Comparison of ENCODE assay signal across 8 mouse cellular contexts in the genomic region with DNA sequence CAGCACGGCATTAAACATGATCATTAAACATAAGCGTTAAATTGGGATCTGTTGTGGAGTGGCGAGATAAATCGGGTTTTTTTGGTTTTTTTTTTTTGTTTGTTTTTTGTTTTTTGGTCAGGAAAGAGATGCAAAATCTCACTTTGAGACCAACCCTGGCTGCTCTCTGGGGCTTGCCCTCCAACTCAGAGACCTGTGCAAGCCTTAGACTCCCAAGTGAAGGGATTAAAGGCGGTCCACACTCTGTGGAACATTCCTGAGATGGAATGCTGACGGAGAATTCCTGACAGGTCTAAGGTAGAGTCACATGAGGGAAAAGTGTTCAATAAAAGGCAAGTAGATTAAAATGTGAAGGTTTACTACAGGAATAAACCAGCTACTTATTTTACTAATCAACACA. TPM values are rescaled to one million over a fixed set of nuclear protein-coding genes. Genes with fewer than 3 reads are reported as not detected.
DNase-seq lines count a peak whose midpoint lies in the region; ATAC-seq and TF ChIP-seq lines count a peak whose summit lies in the region.

No protein-coding gene starts in this region.

- H3K4me1 ChIP-seq in liver, adult 2 months (ENCODE audit: control insufficient read depth, insufficient read depth, low read length): no peaks in the 10 kb centered on the region
- peaks cover 16% of the 10 kb centered on the region for H3K4me1 ChIP-seq in embryonic facial prominence, embryonic 15.5 days
- H3K4me1 ChIP-seq in kidney, embryonic 16.5 days (ENCODE audit: insufficient read depth, low read length): peaks cover 15% of the 10 kb centered on the region
- peaks cover 9% of the 10 kb centered on the region; the same call in 1 of the 2 replicates for H3K4me1 ChIP-seq in midbrain, postnatal 0 days (ENCODE audit: insufficient read depth, low read length)

- no peaks in the 10 kb centered on the region; the same call in 1 of the 2 replicates for H3K79me2 ChIP-seq in liver, adult 2 months (ENCODE audit: control insufficient read depth, insufficient read depth, low read length)

- intact Hi-C loops in left cerebral cortex, postnatal 14 days (cut with DNase I): loop anchor here (5.0 kb wide), 1 partner anchor 51 kb away; no protein-coding TSS in a partner anchor

- no peaks in the 10 kb centered on the region for H3K36me3 ChIP-seq in liver, adult 2 months (ENCODE audit: control insufficient read depth, insufficient read depth, low read length)
- no peaks in the 10 kb centered on the region for H3K36me3 ChIP-seq in embryonic facial prominence, embryonic 15.5 days
- 0 out of 2 replicates have a peak, but pooled peaks cover 6% of the 10 kb centered on the region for H3K36me3 ChIP-seq in kidney, embryonic 16.5 days (ENCODE audit: insufficient read depth, low read length)
- no peaks in the 10 kb centered on the region for H3K36me3 ChIP-seq in midbrain, postnatal 0 days (ENCODE audit: insufficient read depth, low read length)

- 18% methylated on average over 6 of the region's 6 CpGs for WGBS in liver, adult 2 months
- WGBS in embryonic facial prominence, embryonic 15.5 days: 4% methylated on average over 6 of the region's 6 CpGs
- 5% methylated on average over 6 of the region's 6 CpGs for WGBS in kidney, embryonic 16.5 days
- WGBS in midbrain, postnatal 0 days: 3% methylated on average over 6 of the region's 6 CpGs

- H3K27me3 ChIP-seq in liver, adult 2 months (ENCODE audit: control insufficient read depth, insufficient read depth, low read length): peaks cover 8% of the 10 kb centered on the region; the same call in 1 of the 2 replicates
- no peaks in the 10 kb centered on the region for H3K27me3 ChIP-seq in embryonic facial prominence, embryonic 15.5 days
- no peaks in the 10 kb centered on the region for H3K27me3 ChIP-seq in kidney, embryonic 16.5 days (ENCODE audit: insufficient read depth, low read length)
- H3K27me3 ChIP-seq in midbrain, postnatal 0 days (ENCODE audit: insufficient read depth, low read length): no peaks in the 10 kb centered on the region

- peak overlapping the region; percentile 73; the same call in 1 of the 2 replicates for H3K4me3 ChIP-seq in liver, adult 2 months (ENCODE audit: insufficient read depth, low read depth, low read length)
- H3K4me3 ChIP-seq in embryonic facial prominence, embryonic 15.5 days (replicated peaks): peak overlapping the region; percentile 89
- H3K4me3 ChIP-seq in kidney, embryonic 16.5 days (ENCODE audit: low read length): peak overlapping the region; percentile 89
- H3K4me3 ChIP-seq in midbrain, postnatal 0 days (ENCODE audit: low read depth, low read length): peak overlapping the region; percentile 90

- DNase-seq in liver, adult 2 months (ENCODE audit: extremely low read depth, low read depth, low spot score): no peak
- no peak for DNase-seq in liver
- DNase-seq in midbrain, postnatal 0 days (ENCODE audit: low spot score): no peak
- no peak for DNase-seq in left cerebral cortex, postnatal 14 days (ENCODE audit: low spot score in 2 of 2)
- no peak for DNase-seq in adrenal gland, adult 2 months
- no peak for DNase-seq in left cerebral cortex, adult 8-10 months (ENCODE audit: low spot score in 2 of 2)

- no peak overlapping the region for H3K27ac ChIP-seq in liver, adult 2 months (replicated peaks; ENCODE audit: insufficient read depth, low read depth, low read length)
- H3K27ac ChIP-seq in embryonic facial prominence, embryonic 15.5 days (replicated peaks): peak overlapping the region; percentile 94
- peak overlapping the region; percentile 96 for H3K27ac ChIP-seq in kidney, embryonic 16.5 days (ENCODE audit: low read length)
- H3K27ac ChIP-seq in midbrain, postnatal 0 days (ENCODE audit: low read depth, low read length): peak overlapping the region; percentile 85

- no peak for TF ChIP-seq CTCF in liver, adult 2 months (IDR thresholded peaks at IDR 0.05; ENCODE audit: low read depth, low read length)
- no peak for TF ChIP-seq CTCF in midbrain, postnatal 0 days (IDR thresholded peaks at IDR 0.05)

- H3K9me3 ChIP-seq in embryonic facial prominence, embryonic 15.5 days (replicated peaks): no peaks in the 10 kb centered on the region
- no peaks in the 10 kb centered on the region for H3K9me3 ChIP-seq in kidney, embryonic 16.5 days (ENCODE audit: low read length)
- no peaks in the 10 kb centered on the region for H3K9me3 ChIP-seq in midbrain, postnatal 0 days (ENCODE audit: low read length)

- no peak for TF ChIP-seq POLR2A in liver, adult 2 months (IDR thresholded peaks at IDR 0.05; ENCODE audit: extremely low read depth, insufficient read depth, low read length)

- H3K9ac ChIP-seq in liver, adult 2 months (ENCODE audit: low read depth, low read length): no peak overlapping the region; the same call in 1 of the 2 replicates
- H3K9ac ChIP-seq in embryonic facial prominence, embryonic 15.5 days: peak overlapping the region; percentile 86; the same call in 1 of the 2 replicates
- H3K9ac ChIP-seq in kidney, embryonic 16.5 days (replicated peaks; ENCODE audit: low read length): peak overlapping the region; percentile 86
- peak overlapping the region; percentile 69 for H3K9ac ChIP-seq in midbrain, postnatal 0 days (replicated peaks; ENCODE audit: low read length, poor library complexity, severe bottlenecking)

- ATAC-seq in embryonic facial prominence, embryonic 15.5 days (ENCODE audit: insufficient number of reproducible peaks, low FRiP score, low TSS enrichment, low read depth): no peak
- ATAC-seq in kidney, embryonic 16.5 days (ENCODE audit: low FRiP score, low TSS enrichment): no peak
- no peak for ATAC-seq in midbrain, postnatal 0 days (ENCODE audit: low FRiP score)

- H3K4me2 ChIP-seq in embryonic facial prominence, embryonic 15.5 days (replicated peaks): peak overlapping the region; percentile 57
- peak overlapping the region; percentile 75 for H3K4me2 ChIP-seq in kidney, embryonic 16.5 days (replicated peaks; ENCODE audit: low read depth, low read length)
- peak overlapping the region; percentile 63 for H3K4me2 ChIP-seq in midbrain, postnatal 0 days (ENCODE audit: low read depth, low read length, poor library complexity, severe bottlenecking)

RNA-seq across cellular contexts. Expression of gene Slc25a36, which starts 0.5 kb away (rescaled TPM):
- 8.3 and 10.9 TPM in 2 replicates for total RNA-seq in liver, adult 2 months (2014; rRNA removed)
- 0.41 and 0.95 TPM in 2 replicates for polyA plus RNA-seq in liver, adult 2 months (2012; rRNA removed)
- polyA plus RNA-seq in embryonic facial prominence, embryonic 15.5 days (2015; fragmentation: Nextera tagmentation; extraction: Ambion mirVana): 71.0 and 71.4 TPM in 2 replicates
- polyA plus RNA-seq in kidney, embryonic 16.5 days (2015; fragmentation: Nextera tagmentation; extraction: Ambion mirVana): 64.4 and 76.5 TPM in 2 replicates
- 91.0 and 164 TPM in 2 replicates for total RNA-seq in midbrain, postnatal 0 days (2014; rRNA removed)
- 62.9 and 65.1 TPM in 2 replicates for polyA plus RNA-seq in midbrain, postnatal 0 days (2015; fragmentation: Nextera tagmentation; extraction: Ambion mirVana)
- total RNA-seq in left cerebral cortex, postnatal 14 days (2021): 10 to 100 TPM; 82.5 to 87.7 TPM
- 10 to 100 TPM; 57.4 to 62.0 TPM for total RNA-seq in adrenal gland, adult 2 months (2021)
- 7.1 and 8.5 TPM in 2 replicates for polyA plus RNA-seq in adrenal gland, adult 2 months (2012; rRNA removed)
- 10 to 100 TPM; 69.7 to 75.4 (median 72.6) TPM for total RNA-seq in left cerebral cortex, adult 8-10 months (2022)
